Mouse (Mus musculus): Measurements from ENCODE around the gene Gm45837.
A peak's percentile ranks its signal among the peaks of the same experiment; 100 is the strongest.

Gene Gm45837

GRCm38 (mm10) chr7:101410267-101410936, at the start of gene Gm45837:
TSS of gene Gm45837 (plus strand) at chr7:101410886.
- no peak for DNase-seq (ENCODE audit: low spot score)

- no peak for DNase-seq (ENCODE audit: low spot score)
These were observed 49.7 kb upstream of the Gm45837 start for GRCm38 (mm10) chr7:101361021-101361420.

- DNase-seq (ENCODE audit: low spot score) = no peak
These were observed 48.9 kb upstream of the Gm45837 start for GRCm38 (mm10) chr7:101361767-101362166.

- DNase-seq (ENCODE audit: low spot score) = no peak
These were observed 47.9 kb upstream of the Gm45837 start for GRCm38 (mm10) chr7:101362791-101363191.

GRCm38 (mm10) chr7:101363914-101364313, 46.8 kb upstream of the Gm45837 start:
- DNase-seq (ENCODE audit: low spot score) = no peak

- DNase-seq (ENCODE audit: low spot score) = no peak
These were observed 42.5 kb upstream of the Gm45837 start for GRCm38 (mm10) chr7:101367901-101368852.

GRCm38 (mm10) chr7:101369666-101370065, 41.0 kb upstream of the Gm45837 start:
- no peak for DNase-seq (ENCODE audit: low spot score)

GRCm38 (mm10) chr7:101373082-101373481, 37.6 kb upstream of the Gm45837 start:
- DNase-seq (ENCODE audit: low spot score) = no peak

GRCm38 (mm10) chr7:101374155-101374554, 36.5 kb upstream of the Gm45837 start:
- DNase-seq (ENCODE audit: low spot score) = peak; percentile 55

GRCm38 (mm10) chr7:101376701-101377340, 33.9 kb upstream of the Gm45837 start:
- no peak for DNase-seq (ENCODE audit: low spot score)

- DNase-seq (ENCODE audit: low spot score) = no peak
These were observed 32.9 kb upstream of the Gm45837 start for GRCm38 (mm10) chr7:101377741-101378262.

- DNase-seq (ENCODE audit: low spot score) = no peak
These were observed 32.4 kb upstream of the Gm45837 start for GRCm38 (mm10) chr7:101378285-101378684.

GRCm38 (mm10) chr7:101378796-101379465, 31.8 kb upstream of the Gm45837 start:
- DNase-seq (ENCODE audit: low spot score) = no peak

- DNase-seq (ENCODE audit: low spot score) = no peak
These were observed 31.0 kb upstream of the Gm45837 start for GRCm38 (mm10) chr7:101379732-101380131.

- DNase-seq (ENCODE audit: low spot score) = no peak
These were observed 29.2 kb upstream of the Gm45837 start for GRCm38 (mm10) chr7:101381512-101381911.

- no peak for DNase-seq (ENCODE audit: low spot score)
These were observed 28.3 kb upstream of the Gm45837 start for GRCm38 (mm10) chr7:101382378-101382777.

GRCm38 (mm10) chr7:101383756-101384155, 26.9 kb upstream of the Gm45837 start:
- DNase-seq (ENCODE audit: low spot score) = no peak

GRCm38 (mm10) chr7:101384931-101385330, 25.8 kb upstream of the Gm45837 start:
- DNase-seq (ENCODE audit: low spot score) = no peak

GRCm38 (mm10) chr7:101385331-101385733, 25.4 kb upstream of the Gm45837 start:
- DNase-seq (ENCODE audit: low spot score) = no peak

GRCm38 (mm10) chr7:101385866-101386452, 24.7 kb upstream of the Gm45837 start:
- DNase-seq (ENCODE audit: low spot score) = no peak

- no peak for DNase-seq (ENCODE audit: low spot score)
These were observed 21.4 kb upstream of the Gm45837 start for GRCm38 (mm10) chr7:101389256-101389655.
